Mouse (Mus musculus) bone marrow, adult 2 months (tissue): Measurements from ENCODE around the gene Sbf2. TPM values are rescaled to one million over a fixed set of nuclear protein-coding genes. Genes with fewer than 3 reads are reported as not detected.
"Not testable (repeated sequence)": the region's sequence is repeated elsewhere in the genome, so short reads cannot be mapped to it uniquely, and the experiment has no call there.

Source experiments
- H3K27ac ChIP-seq: fragments of 200-500 bp; 2 replicates; pipeline ENCODE4 v1.5.1; 2012; ENCODE audit warnings: low read depth, mild to moderate bottlenecking, control low read depth, inconsistent platforms, low read length; ENCODE audit not compliant: control insufficient read depth, poor library complexity, insufficient read depth
- H3K4me1 ChIP-seq: fragments of 200-500 bp; 2 replicates; pipeline ENCODE4 v1.6.1; 2011; ENCODE audit warnings: low read length; ENCODE audit not compliant: control insufficient read depth, insufficient read depth
- H3K4me3 ChIP-seq: fragments of 200-500 bp; replicated peaks from 2 replicates; pipeline ENCODE3; 2011; ENCODE audit warnings: mild to moderate bottlenecking, low read depth, low read length, control low read depth; ENCODE audit not compliant: control insufficient read depth
- CTCF ChIP-seq: fragments of 200-500 bp; IDR thresholded peaks from 2 replicates; pipeline ENCODE4 v1.5.1; 2011; ENCODE audit warnings: low read length, control low read depth; ENCODE audit not compliant: control insufficient read depth, insufficient read depth
- POLR2A ChIP-seq: fragments of 200-500 bp; IDR thresholded peaks from 2 replicates; pipeline ENCODE4 v1.6.1; 2011; ENCODE audit warnings: low read depth, mild to moderate bottlenecking, control low read depth, low read length, borderline replicate concordance; ENCODE audit not compliant: control insufficient read depth
- whole genome bisulfite sequencing: fragments of 180-500 bp; shearing (Covaris S2); methylation state at CpG from one replicate; pipeline ENCODE4 v1.1.7; 2018; 5-methylcytosine and 5-hydroxymethylcytosine counted together
- polyA plus RNA-seq: library from polyadenylated mRNA; stranded (reverse); fragments of >200 nt; gene quantifications from 2 replicates; pipeline ENCODE4 v1.2.4, GENCODE M21; 2011; ENCODE audit warnings: low replicate concordance; ENCODE audit not compliant: missing spikeins, insufficient read depth, insufficient read length

The Sbf2 gene
- polyA plus RNA-seq, 1 experiment: 11.1 TPM

DNA sequence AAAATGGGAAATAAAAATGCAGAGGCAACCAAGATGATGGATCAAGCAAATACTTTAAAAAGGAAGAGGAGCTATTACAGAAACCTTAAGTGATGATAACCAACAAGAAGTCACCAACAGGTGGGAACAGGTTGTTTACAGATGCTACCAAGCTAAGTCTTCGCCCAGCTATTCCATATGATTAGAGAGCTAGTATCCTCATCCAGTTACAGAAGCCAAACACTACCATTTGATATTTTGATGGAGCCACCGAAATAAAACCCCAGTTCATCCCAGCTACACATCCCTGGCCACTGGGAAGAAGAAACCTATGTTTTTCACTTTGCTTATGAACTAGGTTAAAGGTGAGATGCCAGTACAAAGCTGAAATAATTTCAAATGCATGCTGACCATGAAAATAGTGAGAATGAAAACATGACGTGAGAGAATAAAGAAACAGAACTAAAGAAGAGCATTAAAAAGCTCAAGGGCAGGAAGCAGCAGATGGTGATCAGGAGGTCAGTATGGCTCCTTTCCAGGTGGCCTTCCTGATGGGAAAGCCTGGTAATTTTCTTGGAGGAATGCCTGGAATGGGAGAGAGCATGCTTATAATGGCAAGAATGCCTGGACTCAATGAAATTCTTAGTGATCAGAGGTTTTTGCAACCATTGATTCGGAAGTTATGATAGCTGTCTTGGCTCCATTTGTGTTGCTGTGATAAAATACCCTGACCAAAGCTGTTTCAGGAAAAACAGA, 48.7 kb downstream of the Sbf2 start:
- TF ChIP-seq CTCF: no peak
- TF ChIP-seq POLR2A: no peak
- Histone ChIP-seq H3K4me1 (no peaks in the 10 kb centered on the region), H3K27ac (no peak overlapping the region), H3K4me3 (no peak overlapping the region)
- 72% methylated on average over 4 of the region's 4 CpGs for WGBS

GRCm38 (mm10) chr7:110561647-110562046, 53.1 kb downstream of the Sbf2 start:
- WGBS: 87% methylated on average over 1 of the region's 1 CpGs
- no peak overlapping the region for H3K4me3 ChIP-seq
- no peak overlapping the region for H3K27ac ChIP-seq
- no peak for TF ChIP-seq CTCF
- no peak for TF ChIP-seq POLR2A
- no peaks in the 10 kb centered on the region for H3K4me1 ChIP-seq

DNA sequence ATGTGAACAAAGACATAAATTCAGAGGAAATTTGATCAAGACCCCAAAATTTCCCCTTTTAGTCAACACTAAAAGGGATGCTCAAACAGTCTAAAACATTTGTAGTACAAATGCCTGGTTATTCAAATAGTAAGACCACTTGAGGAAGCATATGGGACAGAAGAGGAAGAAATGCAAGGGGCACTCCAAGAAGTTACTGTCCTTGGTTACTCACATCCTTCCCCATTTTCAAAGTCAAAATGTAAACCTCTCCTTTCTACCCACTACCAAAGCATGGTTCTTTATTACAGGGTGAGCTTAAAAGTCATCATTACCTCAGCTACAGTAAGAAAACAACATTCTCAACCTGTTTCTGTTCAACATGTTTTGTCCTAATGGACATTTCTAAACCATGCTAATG, 57.7 kb downstream of the Sbf2 start:
- Histone ChIP-seq H3K27ac (no peak overlapping the region), H3K4me1 (no peaks in the 10 kb centered on the region), H3K4me3 (no peak overlapping the region)
- no peak for TF ChIP-seq POLR2A
- no peak for TF ChIP-seq CTCF

DNA sequence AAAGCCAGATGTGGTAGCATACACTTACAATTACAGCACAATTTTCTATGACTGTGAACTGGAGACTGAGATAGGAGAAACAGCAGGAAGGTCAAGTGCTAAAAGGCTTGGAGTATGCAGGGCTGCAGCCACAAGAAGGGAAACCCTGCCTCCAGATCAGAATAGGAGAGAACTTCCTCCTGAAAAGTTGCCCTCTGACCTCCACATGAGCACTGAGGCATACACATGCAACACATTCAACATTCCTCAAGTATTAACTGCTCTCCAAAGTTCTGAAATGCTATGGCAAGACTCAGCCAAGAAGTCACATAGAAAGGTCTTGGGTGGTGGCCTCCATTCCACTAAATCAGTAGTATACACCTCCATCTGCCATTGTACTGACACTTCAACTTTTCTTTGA, 58.5 kb downstream of the Sbf2 start:
- Histone ChIP-seq H3K27ac (no peak overlapping the region), H3K4me1 (no peaks in the 10 kb centered on the region), H3K4me3 (no peak overlapping the region)
- TF ChIP-seq POLR2A: no peak
- no peak for TF ChIP-seq CTCF

DNA sequence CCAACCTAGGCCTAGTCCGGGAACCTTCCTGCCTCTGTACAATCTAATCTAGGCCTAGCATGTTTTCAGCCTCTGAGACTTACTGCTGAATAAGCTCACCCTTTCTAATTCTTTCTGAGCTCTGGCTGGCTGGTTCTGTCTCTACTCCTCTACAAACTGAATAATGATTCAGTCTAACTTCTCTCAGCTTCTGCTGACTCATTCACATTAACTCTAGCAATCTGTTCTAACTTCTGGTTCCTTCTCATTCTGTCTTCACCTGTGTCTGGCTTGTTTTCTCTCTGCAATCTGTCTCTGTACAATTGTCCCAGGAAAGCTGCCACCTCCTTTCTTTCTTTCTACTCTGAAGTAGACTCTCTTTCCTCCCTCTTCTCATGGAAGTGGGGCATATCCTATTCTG, 59.5 kb downstream of the Sbf2 start:
- TF ChIP-seq CTCF: no peak
- no peak for TF ChIP-seq POLR2A
- no peak overlapping the region for H3K27ac ChIP-seq
- 76% methylated on average over 1 of the region's 1 CpGs for WGBS
- H3K4me1 ChIP-seq: no peaks in the 10 kb centered on the region
- H3K4me3 ChIP-seq: no peak overlapping the region

- 73% methylated on average over 1 of the region's 1 CpGs for WGBS
- H3K4me1 ChIP-seq: no peaks in the 10 kb centered on the region
- TF ChIP-seq POLR2A (no peak), CTCF (no peak)
- H3K27ac ChIP-seq: no peak overlapping the region
- no peak overlapping the region for H3K4me3 ChIP-seq
These were observed 66.5 kb downstream of the Sbf2 start for GRCm38 (mm10) chr7:110548268-110548667.

DNA sequence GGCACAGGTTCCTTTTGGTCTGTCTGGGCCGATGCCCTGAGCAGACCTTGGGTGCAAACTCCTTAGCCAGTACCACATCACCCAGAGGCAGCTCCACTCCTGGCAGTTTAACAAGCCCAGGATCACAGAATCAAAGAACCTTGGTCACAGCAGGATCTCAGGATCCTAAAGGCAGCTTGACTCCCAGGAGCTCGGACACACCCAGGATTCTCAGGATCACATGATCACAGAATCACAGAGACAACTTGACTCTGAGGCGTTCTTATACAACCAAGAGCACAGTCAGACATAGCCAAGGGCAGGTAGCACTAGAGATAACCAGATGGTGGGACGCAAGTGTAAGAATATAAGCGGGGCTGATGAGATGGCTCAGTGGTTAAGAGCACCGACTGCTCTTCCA, 71.4 kb downstream of the Sbf2 start:
- TF ChIP-seq CTCF: no peak
- TF ChIP-seq POLR2A: no peak
- WGBS: 84% methylated on average over 6 of the region's 6 CpGs
- H3K4me3 ChIP-seq: no peak overlapping the region

GRCm38 (mm10) chr7:110539266-110539665, 75.5 kb downstream of the Sbf2 start:
- WGBS: 72% methylated on average over 2 of the region's 2 CpGs
- no peak overlapping the region for H3K27ac ChIP-seq
- H3K4me3 ChIP-seq: no peak overlapping the region
- TF ChIP-seq CTCF (no peak), POLR2A (no peak)
- H3K4me1 ChIP-seq: no peaks in the 10 kb centered on the region

More for the DNA sequence above, 71.4 kb downstream of the Sbf2 start:
- no peaks in the 10 kb centered on the region for H3K4me1 ChIP-seq
- no peak overlapping the region for H3K27ac ChIP-seq

GRCm38 (mm10) chr7:110530295-110530694, 84.4 kb downstream of the Sbf2 start:
- not testable (repeated sequence) for H3K27ac ChIP-seq, H3K4me3 ChIP-seq, H3K4me1 ChIP-seq
